Mouse (Mus musculus) neural tube, embryonic 14.5 days (tissue): Measurements from ENCODE around the gene Saa1. TPM values are rescaled to one million over a fixed set of nuclear protein-coding genes. Genes with fewer than 3 reads are reported as not detected.

Experiments
- ATAC-seq: fragments of 200-750 bp; cut with Nextera tagmentation; 2 replicates; pipeline ENCODE4 v1.8.0; 2017; ENCODE audit warnings: low read depth, mild to moderate bottlenecking, moderate TSS enrichment, moderate library complexity
- H3K27ac ChIP-seq: fragments of 300-500 bp; sonication (generic); 2 replicates; pipeline ENCODE4 v1.5.1; 2014; ENCODE audit warnings: low read depth, mild to moderate bottlenecking, control low read depth, low read length, moderate library complexity, mixed read lengths
- H3K27me3 ChIP-seq: fragments of 300-500 bp; sonication (generic); 2 replicates; pipeline ENCODE4 v1.6.1; 2014; ENCODE audit warnings: low read length; ENCODE audit not compliant: control insufficient read depth, insufficient read depth
- H3K36me3 ChIP-seq: fragments of 300-500 bp; sonication (generic); 2 replicates; pipeline ENCODE4 v1.6.1; 2014; ENCODE audit warnings: low read length, mixed read lengths; ENCODE audit not compliant: control insufficient read depth, insufficient read depth
- H3K4me1 ChIP-seq: fragments of 300-500 bp; sonication (generic); 2 replicates; pipeline ENCODE4 v1.6.1; 2014; ENCODE audit warnings: low read length; ENCODE audit not compliant: control insufficient read depth, insufficient read depth
- H3K4me2 ChIP-seq: fragments of 300-500 bp; sonication (generic); 2 replicates; pipeline ENCODE4 v1.6.1; 2014; ENCODE audit warnings: mild to moderate bottlenecking, low read depth, low read length, control low read depth
- H3K4me3 ChIP-seq: fragments of 300-500 bp; sonication (generic); 2 replicates; pipeline ENCODE4 v1.5.1; 2014; ENCODE audit warnings: low read depth, low read length, control low read depth, mixed read lengths
- H3K9ac ChIP-seq: fragments of 300-500 bp; sonication (generic); replicated peaks from 2 replicates; pipeline ENCODE4 v1.6.1; 2014; ENCODE audit warnings: low read depth, mild to moderate bottlenecking, control low read depth, low read length, mixed read lengths
- H3K9me3 ChIP-seq: fragments of 300-500 bp; sonication (generic); 2 replicates; pipeline ENCODE4 v1.6.1; 2016; ENCODE audit warnings: low read length; ENCODE audit not compliant: control insufficient read depth
- WGBS: fragments of 180-500 bp; shearing (Covaris S2); extraction: QIAGEN DNeasy Blood & Tissue Kit; methylation state at CpG from one replicate; pipeline ENCODE4 v1.1.7; 2014; 5-methylcytosine and 5-hydroxymethylcytosine counted together
- polyA plus RNA-seq: library from polyadenylated mRNA; unstranded; fragments of >200 nt; fragmentation: Nextera tagmentation; extraction: Ambion mirVana; gene quantifications from 2 replicates; pipeline ENCODE4 v1.2.1, GENCODE M21; 2014

Gene Saa1
- polyA plus RNA-seq, 1 experiment from 2014 or later, result not detected

- H3K4me1 ChIP-seq, result no peaks in the 10 kb centered on the region
- H3K4me2 ChIP-seq, result no peak overlapping the region
- ATAC-seq, result no peak
- H3K36me3 ChIP-seq, result no peaks in the 10 kb centered on the region
- H3K27me3 ChIP-seq, result no peaks in the 10 kb centered on the region
- H3K9ac ChIP-seq, result no peak overlapping the region
- H3K27ac ChIP-seq, result no peak overlapping the region
- H3K4me3 ChIP-seq, result no peak overlapping the region
- 90% methylated on average over 3 of the region's 3 CpGs for WGBS
- no peaks in the 10 kb centered on the region for H3K9me3 ChIP-seq
Observed at GRCm38 (mm10) chr7:46723849-46724248, 18.9 kb downstream of the Saa1 start.

- H3K9me3 ChIP-seq, result no peaks in the 10 kb centered on the region
- H3K27me3 ChIP-seq, result no peaks in the 10 kb centered on the region
- H3K4me1 ChIP-seq, result no peaks in the 10 kb centered on the region
- H3K4me2 ChIP-seq, result no peak overlapping the region
- H3K9ac ChIP-seq, result no peak overlapping the region
- no peak overlapping the region for H3K4me3 ChIP-seq
- 96% methylated on average over 6 of the region's 6 CpGs for WGBS
- no peak overlapping the region for H3K27ac ChIP-seq
- no peak for ATAC-seq
- no peaks in the 10 kb centered on the region for H3K36me3 ChIP-seq
Observed at GRCm38 (mm10) chr7:46723354-46723753, 19.4 kb downstream of the Saa1 start.

GRCm38 (mm10) chr7:46720460-46720859 lies 22.3 kb downstream of the Saa1 start:
- 86% methylated on average over 9 of the region's 9 CpGs for WGBS
- H3K36me3 ChIP-seq, result no peaks in the 10 kb centered on the region
- no peaks in the 10 kb centered on the region for H3K4me1 ChIP-seq
- no peak for ATAC-seq
- no peak overlapping the region for H3K9ac ChIP-seq
- H3K9me3 ChIP-seq, result no peaks in the 10 kb centered on the region
- H3K4me3 ChIP-seq, result no peak overlapping the region
- H3K27ac ChIP-seq, result no peak overlapping the region
- no peaks in the 10 kb centered on the region for H3K27me3 ChIP-seq
- no peak overlapping the region for H3K4me2 ChIP-seq

- Histone ChIP-seq H3K4me1 (no peaks in the 10 kb centered on the region), H3K27me3 (no peaks in the 10 kb centered on the region), H3K36me3 (no peaks in the 10 kb centered on the region), H3K4me3 (no peak overlapping the region), H3K27ac (no peak overlapping the region), H3K4me2 (no peak overlapping the region), H3K9ac (no peak overlapping the region), H3K9me3 (no peaks in the 10 kb centered on the region)
- no peak for ATAC-seq
- WGBS, result 86% methylated on average over 7 of the region's 7 CpGs
Observed at GRCm38 (mm10) chr7:46719526-46719925, 23.3 kb downstream of the Saa1 start.

GRCm38 (mm10) chr7:46718591-46719270 lies 24.0 kb downstream of the Saa1 start:
- H3K27ac ChIP-seq, result no peak overlapping the region
- no peak overlapping the region for H3K9ac ChIP-seq
- no peaks in the 10 kb centered on the region for H3K27me3 ChIP-seq
- ATAC-seq, result no peak
- no peaks in the 10 kb centered on the region for H3K9me3 ChIP-seq
- no peak overlapping the region for H3K4me2 ChIP-seq
- H3K4me1 ChIP-seq, result no peaks in the 10 kb centered on the region
- no peaks in the 10 kb centered on the region for H3K36me3 ChIP-seq
- H3K4me3 ChIP-seq, result no peak overlapping the region
- 88% methylated on average over 7 of the region's 7 CpGs for WGBS

GRCm38 (mm10) chr7:46716897-46717296 lies 25.9 kb downstream of the Saa1 start:
- no peak for ATAC-seq
- H3K9ac ChIP-seq, result no peak overlapping the region
- WGBS, result 66% methylated on average over 5 of the region's 5 CpGs
- no peak overlapping the region for H3K27ac ChIP-seq
- no peaks in the 10 kb centered on the region for H3K36me3 ChIP-seq
- no peaks in the 10 kb centered on the region for H3K4me1 ChIP-seq
- H3K9me3 ChIP-seq, result no peaks in the 10 kb centered on the region
- no peak overlapping the region for H3K4me2 ChIP-seq
- H3K4me3 ChIP-seq, result no peak overlapping the region
- no peaks in the 10 kb centered on the region for H3K27me3 ChIP-seq

GRCm38 (mm10) chr7:46715600-46715999 lies 27.2 kb downstream of the Saa1 start, which contains the start of gene Saa3:
Gene Saa3 (minus strand): TSS chr7:46715700.
- H3K36me3 ChIP-seq, result no peaks in the 10 kb centered on the region
- H3K27ac ChIP-seq, result no peak within 1 kb of the TSS
- no peaks in the 10 kb centered on the region for H3K9me3 ChIP-seq
- no peak within 1 kb of the TSS for H3K4me2 ChIP-seq
- no peaks in the 10 kb centered on the region for H3K4me1 ChIP-seq
- 86% methylated on average over 5 of the region's 5 CpGs for WGBS
- ATAC-seq, result no peak
- no peak within 1 kb of the TSS for H3K4me3 ChIP-seq
- H3K27me3 ChIP-seq, result no peaks in the 10 kb centered on the region
- H3K9ac ChIP-seq, result no peak within 1 kb of the TSS

- ATAC-seq, result no peak
- Histone ChIP-seq H3K27me3 (no peaks in the 10 kb centered on the region), H3K4me1 (peaks cover 2% of the 10 kb centered on the region; the same call in 1 of the 2 replicates), H3K36me3 (no peaks in the 10 kb centered on the region), H3K4me2 (no peak overlapping the region), H3K9ac (no peak overlapping the region), H3K9me3 (no peaks in the 10 kb centered on the region), H3K27ac (no peak overlapping the region), H3K4me3 (no peak overlapping the region)
- WGBS, result 34% methylated on average over 6 of the region's 6 CpGs
Observed at GRCm38 (mm10) chr7:46714518-46714917, 28.3 kb downstream of the Saa1 start.

GRCm38 (mm10) chr7:46712250-46712649 lies 30.5 kb downstream of the Saa1 start:
- no peaks in the 10 kb centered on the region for H3K27me3 ChIP-seq
- 83% methylated on average over 6 of the region's 6 CpGs for WGBS

More at GRCm38 (mm10) chr7:46712250-46712649, 30.5 kb downstream of the Saa1 start:
- ATAC-seq, result no peak
- Histone ChIP-seq H3K9ac (no peak overlapping the region), H3K27ac (no peak overlapping the region), H3K4me1 (peaks cover 4% of the 10 kb centered on the region; the same call in 1 of the 2 replicates), H3K9me3 (no peaks in the 10 kb centered on the region), H3K4me2 (no peak overlapping the region), H3K36me3 (no peaks in the 10 kb centered on the region), H3K4me3 (no peak overlapping the region)
